Mouse (Mus musculus): ENCODE data around the gene Gm2237.
"Not testable (repeated sequence)": the region's sequence is repeated elsewhere in the genome, so short reads cannot be mapped to it uniquely, and the experiment has no call there.

Gene Gm2237

DNA sequence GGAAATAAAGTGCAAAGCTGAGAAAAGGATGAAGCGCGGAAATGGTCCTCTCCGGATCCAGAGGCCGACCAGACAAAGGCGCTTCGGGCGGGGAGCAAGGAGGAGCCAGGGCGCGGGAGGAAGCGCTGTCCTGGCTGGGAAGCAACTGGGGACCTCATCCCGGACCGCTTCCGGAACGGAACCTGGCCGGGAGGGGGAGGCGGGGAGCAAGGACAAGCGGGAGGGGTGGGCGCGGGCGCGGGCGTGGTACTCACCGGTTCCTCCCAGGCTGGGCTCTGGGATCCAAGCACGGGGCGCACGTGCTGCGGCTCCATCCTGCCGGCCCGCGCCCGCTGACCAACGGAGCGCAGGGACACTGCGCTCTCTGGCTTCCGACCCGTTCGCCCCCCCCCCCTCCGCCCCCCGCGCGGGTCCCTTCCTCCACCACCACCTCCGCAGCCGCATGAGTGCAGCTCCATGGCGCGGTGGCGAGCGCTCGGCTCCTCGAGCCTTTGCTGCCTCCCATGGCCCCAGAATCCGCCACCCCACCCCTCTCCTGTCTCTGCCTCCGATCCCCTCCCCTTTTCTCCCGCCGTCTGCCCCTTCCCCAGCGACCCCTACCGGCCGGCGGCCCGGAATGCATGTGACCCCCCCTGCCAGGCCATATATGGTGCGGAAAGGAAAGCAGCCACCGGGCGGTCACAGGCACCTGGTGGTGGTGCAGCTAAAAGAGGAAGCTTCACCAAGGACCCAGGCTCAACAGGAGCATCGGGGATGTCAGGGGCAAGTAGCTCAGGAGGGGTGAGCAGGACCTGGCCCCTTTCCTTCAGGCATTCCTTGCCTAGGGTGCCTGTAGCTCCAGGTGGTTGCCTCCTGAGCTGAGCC is at the start of gene Gm2237:
Gene Gm2237 (minus strand): TSS at position 332 of the 864 bp plus-strand sequence.
- DNase-seq: peak; percentile 29

DNA sequence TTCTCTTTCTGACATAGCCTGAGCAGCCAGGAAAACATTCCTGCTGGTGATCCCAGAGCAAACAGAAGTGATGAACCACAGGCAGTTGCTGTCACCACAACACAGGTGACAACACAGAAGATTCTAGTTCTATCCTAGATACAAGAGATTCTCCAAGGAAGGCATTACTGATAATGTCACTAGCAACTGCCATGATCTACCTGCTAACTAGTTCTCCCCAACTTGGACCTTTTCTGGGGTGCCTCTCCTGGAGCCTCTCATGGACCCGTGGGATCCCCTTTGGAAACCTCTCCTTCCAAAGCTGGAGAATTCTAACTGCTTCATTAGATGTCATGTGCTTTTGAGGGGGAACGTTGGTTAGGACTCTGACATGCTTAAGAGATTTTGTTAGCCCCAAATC is 17.5 kb upstream of the Gm2237 start, which contains the start of gene Gm5458:
Gene Gm5458 (minus strand): TSS at position 101 of the 400 bp plus-strand sequence.
- DNase-seq: not testable (repeated sequence)

DNA sequence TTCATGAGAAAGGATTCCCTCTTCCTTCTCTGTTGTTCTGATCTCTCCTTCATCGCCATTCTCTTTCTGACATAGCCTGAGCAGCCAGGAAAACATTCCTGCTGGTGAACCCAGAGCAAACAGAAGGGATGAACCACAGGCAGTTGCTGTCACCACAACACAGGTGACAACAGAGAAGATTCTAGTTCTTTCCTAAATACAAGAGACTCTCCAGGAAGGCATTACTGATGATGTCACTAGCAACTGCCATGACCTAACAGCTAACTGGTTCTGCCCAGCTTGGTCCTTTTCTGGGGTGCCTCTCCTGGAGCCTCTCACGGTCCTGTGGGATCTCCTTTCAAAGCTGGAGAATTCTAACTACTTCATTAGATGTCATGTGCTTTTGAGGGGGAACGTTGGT is 35.1 kb downstream of the Gm2237 start, which contains the start of gene Gm2244:
Gene Gm2244 (minus strand): TSS at position 101 of the 400 bp plus-strand sequence.
- not testable (repeated sequence) for DNase-seq
